Mouse (Mus musculus) heart, embryonic 16.5 days (tissue): ENCODE measurements around the gene Gsg1l. TPM values are rescaled to one million over a fixed set of nuclear protein-coding genes. Genes with fewer than 3 reads are reported as not detected.

Source experiments
- ATAC-seq: fragments of 200-750 bp; cut with Nextera tagmentation; replicated peaks from 2 replicates; pipeline ENCODE4 v1.8.0; 2017; ENCODE audit warnings: moderate number of reproducible peaks; ENCODE audit not compliant: insufficient read depth, low FRiP score; ENCODE audit errors: extremely low read depth
- H3K27ac ChIP-seq: fragments of 300-500 bp; sonication (generic); 2 replicates; pipeline ENCODE4 v1.5.1; 2014; ENCODE audit warnings: mild to moderate bottlenecking, low read length, control low read depth, moderate library complexity
- H3K27me3 ChIP-seq: fragments of 300-500 bp; sonication (generic); 2 replicates; pipeline ENCODE4 v1.6.1; 2014; ENCODE audit warnings: low read length, mixed read lengths; ENCODE audit not compliant: control insufficient read depth, insufficient read depth
- H3K36me3 ChIP-seq: fragments of 300-500 bp; sonication (generic); 2 replicates; pipeline ENCODE4 v1.6.1; 2014; ENCODE audit not compliant: control insufficient read depth, insufficient read depth
- H3K4me1 ChIP-seq: fragments of 300-500 bp; sonication (generic); 2 replicates; pipeline ENCODE4 v1.6.1; 2014; ENCODE audit warnings: low read length, mixed read lengths; ENCODE audit not compliant: control insufficient read depth, insufficient read depth
- H3K4me2 ChIP-seq: fragments of 300-500 bp; sonication (generic); 2 replicates; pipeline ENCODE4 v1.6.1; 2014; ENCODE audit warnings: low read depth, mild to moderate bottlenecking, control low read depth, low read length
- H3K4me3 ChIP-seq: fragments of 300-500 bp; sonication (generic); 2 replicates; pipeline ENCODE4 v1.5.1; 2014; ENCODE audit warnings: mild to moderate bottlenecking, control low read depth, low read length
- H3K9ac ChIP-seq: fragments of 300-500 bp; sonication (generic); 2 replicates; pipeline ENCODE4 v1.6.1; 2014; ENCODE audit warnings: low read length, control low read depth
- H3K9me3 ChIP-seq: fragments of 300-500 bp; sonication (generic); replicated peaks from 2 replicates; pipeline ENCODE4 v1.6.1; 2016; ENCODE audit warnings: low read length; ENCODE audit not compliant: control insufficient read depth
- WGBS: fragments of 180-500 bp; shearing (Covaris S2); extraction: QIAGEN DNeasy Blood & Tissue Kit; methylation state at CpG from one replicate; pipeline ENCODE4 v1.1.7; 2014; 5-methylcytosine and 5-hydroxymethylcytosine counted together
- polyA plus RNA-seq: library from polyadenylated mRNA; unstranded; fragments of >200 nt; fragmentation: Nextera tagmentation; extraction: Ambion mirVana; gene quantifications from 2 replicates; pipeline ENCODE4 v1.2.1, GENCODE M21; 2015

Gene Gsg1l
- polyA plus RNA-seq, 1 experiment from 2014 or later: 7.5 TPM

- no peaks in the 10 kb centered on the region for H3K27me3 ChIP-seq
- no peaks in the 10 kb centered on the region for H3K9me3 ChIP-seq
- no peak overlapping the region for H3K9ac ChIP-seq
- H3K27ac ChIP-seq: no peak overlapping the region
- 80% methylated on average over 5 of the region's 5 CpGs for WGBS
- no peaks in the 10 kb centered on the region for H3K36me3 ChIP-seq
- ATAC-seq: no peak
- H3K4me2 ChIP-seq: no peak overlapping the region
- H3K4me3 ChIP-seq: no peak overlapping the region
- H3K4me1 ChIP-seq: no peaks in the 10 kb centered on the region
Measured at GRCm38 (mm10) chr7:125887761-125888160, 194.4 kb downstream of the Gsg1l start.

- Histone ChIP-seq H3K9ac (no peak overlapping the region), H3K27ac (no peak overlapping the region), H3K36me3 (no peaks in the 10 kb centered on the region), H3K9me3 (no peaks in the 10 kb centered on the region), H3K4me1 (no peaks in the 10 kb centered on the region), H3K4me3 (no peak overlapping the region), H3K4me2 (no peak overlapping the region), H3K27me3 (no peaks in the 10 kb centered on the region)
- no peak for ATAC-seq
- WGBS: 61% methylated on average over 4 of the region's 4 CpGs
Measured at GRCm38 (mm10) chr7:125887124-125887523, 195.1 kb downstream of the Gsg1l start.

- H3K27ac ChIP-seq: no peak overlapping the region
- 56% methylated on average over 4 of the region's 4 CpGs for WGBS
Measured at GRCm38 (mm10) chr7:125886116-125886680, 196.0 kb downstream of the Gsg1l start.

GRCm38 (mm10) chr7:125883232-125883631 lies 199.0 kb downstream of the Gsg1l start:
- Histone ChIP-seq H3K4me2 (no peak overlapping the region), H3K4me3 (no peak overlapping the region), H3K27ac (no peak overlapping the region), H3K36me3 (no peaks in the 10 kb centered on the region), H3K9ac (no peak overlapping the region), H3K4me1 (no peaks in the 10 kb centered on the region), H3K9me3 (no peaks in the 10 kb centered on the region), H3K27me3 (no peaks in the 10 kb centered on the region)
- WGBS: 74% methylated on average over 2 of the region's 2 CpGs
- no peak for ATAC-seq

More at GRCm38 (mm10) chr7:125886116-125886680, 196.0 kb downstream of the Gsg1l start:
- H3K9me3 ChIP-seq: no peaks in the 10 kb centered on the region
- H3K9ac ChIP-seq: no peak overlapping the region
- no peak for ATAC-seq
- no peaks in the 10 kb centered on the region for H3K4me1 ChIP-seq
- H3K4me2 ChIP-seq: no peak overlapping the region
- no peaks in the 10 kb centered on the region for H3K27me3 ChIP-seq
- H3K4me3 ChIP-seq: no peak overlapping the region
- no peaks in the 10 kb centered on the region for H3K36me3 ChIP-seq

GRCm38 (mm10) chr7:125878040-125878439 lies 204.2 kb downstream of the Gsg1l start:
- Histone ChIP-seq H3K27ac (no peak overlapping the region), H3K27me3 (no peaks in the 10 kb centered on the region), H3K36me3 (no peaks in the 10 kb centered on the region), H3K4me2 (no peak overlapping the region), H3K9me3 (no peaks in the 10 kb centered on the region), H3K4me3 (no peak overlapping the region), H3K4me1 (peaks cover 13% of the 10 kb centered on the region), H3K9ac (no peak overlapping the region)
- WGBS: 42% methylated on average over 4 of the region's 4 CpGs
- no peak for ATAC-seq

GRCm38 (mm10) chr7:125873971-125874495 lies 208.2 kb downstream of the Gsg1l start:
- no peaks in the 10 kb centered on the region for H3K27me3 ChIP-seq
- WGBS: 69% methylated on average over 6 of the region's 6 CpGs
- no peak for ATAC-seq
- H3K9ac ChIP-seq: no peak overlapping the region
- no peaks in the 10 kb centered on the region for H3K9me3 ChIP-seq
- H3K4me3 ChIP-seq: no peak overlapping the region
- no peak overlapping the region for H3K27ac ChIP-seq
- no peak overlapping the region for H3K4me2 ChIP-seq
- no peaks in the 10 kb centered on the region for H3K36me3 ChIP-seq
- H3K4me1 ChIP-seq: peaks cover 23% of the 10 kb centered on the region

- Histone ChIP-seq H3K9me3 (no peaks in the 10 kb centered on the region), H3K27me3 (no peaks in the 10 kb centered on the region), H3K27ac (no peak overlapping the region), H3K4me2 (no peak overlapping the region), H3K36me3 (0 out of 2 replicates have a peak, but pooled peaks cover 3% of the 10 kb centered on the region), H3K4me3 (no peak overlapping the region), H3K9ac (no peak overlapping the region), H3K4me1 (peaks cover 23% of the 10 kb centered on the region)
- 80% methylated on average over 3 of the region's 3 CpGs for WGBS
- ATAC-seq: no peak
Measured at GRCm38 (mm10) chr7:125872874-125873273, 209.3 kb downstream of the Gsg1l start.

- Histone ChIP-seq H3K4me3 (no peak overlapping the region), H3K9ac (peak overlapping the region; percentile 19; the same call in 1 of the 2 replicates), H3K27me3 (no peaks in the 10 kb centered on the region), H3K4me2 (no peak overlapping the region), H3K4me1 (peaks cover 23% of the 10 kb centered on the region), H3K9me3 (no peaks in the 10 kb centered on the region), H3K36me3 (0 out of 2 replicates have a peak, but pooled peaks cover 3% of the 10 kb centered on the region), H3K27ac (no peak overlapping the region)
- no peak for ATAC-seq
- WGBS: 73% methylated on average over 6 of the region's 6 CpGs
Measured at GRCm38 (mm10) chr7:125872202-125872580, 210.0 kb downstream of the Gsg1l start.

- no peak overlapping the region for H3K4me2 ChIP-seq
- H3K36me3 ChIP-seq: 0 out of 2 replicates have a peak, but pooled peaks cover 3% of the 10 kb centered on the region
- no peak for ATAC-seq
- H3K9me3 ChIP-seq: no peaks in the 10 kb centered on the region
- H3K27me3 ChIP-seq: no peaks in the 10 kb centered on the region
- peak overlapping the region; percentile 41; the same call in 1 of the 2 replicates for H3K27ac ChIP-seq
- WGBS: 37% methylated on average over 12 of the region's 12 CpGs
- peaks cover 23% of the 10 kb centered on the region for H3K4me1 ChIP-seq
- no peak overlapping the region for H3K4me3 ChIP-seq
- H3K9ac ChIP-seq: peak overlapping the region; percentile 19; the same call in 1 of the 2 replicates
Measured at GRCm38 (mm10) chr7:125871404-125872201, 210.6 kb downstream of the Gsg1l start.
